Mouse (Mus musculus) T-helper 17 cell (primary cell): ENCODE measurements around the gene Itih3.

Experiments used
- in situ Hi-C, 2 experiments: fragments of 300-600 bp; cut with MboI, MseI; formaldehyde crosslinking; loops; 1 replicate in 1 of 2; 2 replicates in 1 of 2; pipeline ENCODE4 v1.15.1; 2025; ENCODE audit warnings: high pct_unique_total_duplicates in 2 of 2

Itih3 gene

GRCm38 (mm10) chr14:30861421-30862125 lies 62.0 kb downstream of the Itih3 start:
- in situ Hi-C loops, result no loop called here
